Mouse (Mus musculus): ENCODE data around the gene Gapdhs.
"Not testable (repeated sequence)": the region's sequence is repeated elsewhere in the genome, so short reads cannot be mapped to it uniquely, and the experiment has no call there.

The Gapdhs gene

GRCm38 (mm10) chr7:30743617-30744016 is at the start of gene Gapdhs:
Gene Gapdhs, minus strand, starts transcription at chr7:30743681.
- not testable (repeated sequence) for DNase-seq (ENCODE audit: low spot score in 2 of 2)

- DNase-seq (ENCODE audit: low spot score in 2 of 2) = no peak
These were observed 48.4 kb upstream of the Gapdhs start for GRCm38 (mm10) chr7:30791921-30792320.

GRCm38 (mm10) chr7:30790141-30790540 is 46.7 kb upstream of the Gapdhs start:
- no peak for DNase-seq (ENCODE audit: low spot score in 2 of 2)

GRCm38 (mm10) chr7:30787377-30788022 is 44.0 kb upstream of the Gapdhs start, which contains the start of gene Krtdap:
Gene Krtdap, plus strand, starts transcription at chr7:30787896.
- no peak for DNase-seq (ENCODE audit: low spot score in 2 of 2)

GRCm38 (mm10) chr7:30785721-30786546 is 42.5 kb upstream of the Gapdhs start:
- DNase-seq (ENCODE audit: low spot score in 2 of 2) = no peak

- DNase-seq (ENCODE audit: low spot score in 2 of 2) = no peak
These were observed 41.7 kb upstream of the Gapdhs start for GRCm38 (mm10) chr7:30785154-30785553.

- DNase-seq (ENCODE audit: low spot score in 2 of 2) = no peak
These were observed 39.2 kb upstream of the Gapdhs start for GRCm38 (mm10) chr7:30782658-30783057.

GRCm38 (mm10) chr7:30781792-30782191 is 38.3 kb upstream of the Gapdhs start:
- no peak for DNase-seq (ENCODE audit: low spot score in 2 of 2)

GRCm38 (mm10) chr7:30777911-30778310 is 34.4 kb upstream of the Gapdhs start:
- no peak for DNase-seq (ENCODE audit: low spot score in 2 of 2)

GRCm38 (mm10) chr7:30777081-30777579 is 33.6 kb upstream of the Gapdhs start:
- no peak for DNase-seq (ENCODE audit: low spot score in 2 of 2)

- DNase-seq (ENCODE audit: low spot score in 2 of 2) = no peak
These were observed 32.6 kb upstream of the Gapdhs start for GRCm38 (mm10) chr7:30776104-30776503.

GRCm38 (mm10) chr7:30769236-30769635 is 25.8 kb upstream of the Gapdhs start:
- DNase-seq (ENCODE audit: low spot score in 2 of 2) = no peak

GRCm38 (mm10) chr7:30766408-30766807 is 22.9 kb upstream of the Gapdhs start:
- DNase-seq (ENCODE audit: low spot score in 2 of 2) = no peak

GRCm38 (mm10) chr7:30765173-30765572 is 21.7 kb upstream of the Gapdhs start:
- no peak for DNase-seq (ENCODE audit: low spot score in 2 of 2)

GRCm38 (mm10) chr7:30763456-30763855 is 20.0 kb upstream of the Gapdhs start, which contains the start of gene Dmkn:
Gene Dmkn, plus strand, starts transcription at chr7:30763756.
- DNase-seq (ENCODE audit: low spot score in 2 of 2) = no peak

- no peak for DNase-seq (ENCODE audit: low spot score in 2 of 2)
These were observed 18.4 kb upstream of the Gapdhs start for GRCm38 (mm10) chr7:30761769-30762352.

- no peak for DNase-seq (ENCODE audit: low spot score in 2 of 2)
These were observed 15.4 kb upstream of the Gapdhs start for GRCm38 (mm10) chr7:30758853-30759252.

GRCm38 (mm10) chr7:30757001-30757400 is 13.5 kb upstream of the Gapdhs start:
- DNase-seq (ENCODE audit: low spot score in 2 of 2) = no peak

GRCm38 (mm10) chr7:30751086-30751669 is 7.7 kb upstream of the Gapdhs start, which contains the start of gene Sbsn:
Gene Sbsn, plus strand, starts transcription at chr7:30751471.
- no peak for DNase-seq (ENCODE audit: low spot score in 2 of 2)

GRCm38 (mm10) chr7:30749824-30750606 is 6.5 kb upstream of the Gapdhs start:
- no peak for DNase-seq (ENCODE audit: low spot score in 2 of 2)
